Comparison of ENCODE assay signal across 13 mouse cellular contexts in the genomic region with DNA sequence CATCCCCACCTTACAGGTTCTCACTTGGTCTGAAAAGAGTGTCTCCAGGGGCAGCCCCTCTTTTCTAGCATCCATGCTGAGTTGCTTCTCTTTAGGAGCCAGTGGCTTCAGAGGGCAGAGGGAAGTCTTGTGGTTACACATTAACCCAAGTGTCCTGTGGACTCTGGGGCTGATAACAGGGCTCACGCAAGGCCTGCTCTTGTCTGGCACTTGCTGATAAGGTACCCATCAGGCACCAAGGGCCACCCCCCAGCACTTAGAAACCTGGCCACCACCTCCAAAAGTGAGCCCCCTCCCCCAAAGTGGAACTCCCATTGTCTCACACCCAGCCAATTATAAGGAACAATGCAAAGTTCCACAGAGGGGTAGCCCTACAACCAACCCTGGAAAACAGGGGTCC. TPM values are rescaled to one million over a fixed set of nuclear protein-coding genes. Genes with fewer than 3 reads are reported as not detected.
DNase-seq lines count a peak whose midpoint lies in the region; ATAC-seq lines count a peak whose summit lies in the region.
"Had no signal": no experiment of that assay in that cellular context is flagged by ENCODE, and none has a peak within 500 bp of the region (broad histone marks: within the 10 kb centered on the region; RNA-seq: fewer than 3 reads in every experiment).

No protein-coding gene starts in this region.

- no peak for ATAC-seq in kidney, embryonic 14.5 days (ENCODE audit: low FRiP score, low TSS enrichment)
- ATAC-seq in hematopoietic stem cell, adult 5-6 weeks (replicated peaks in 1 of 2; ENCODE audit: insufficient read depth in 1 of 2, low FRiP score in 2 of 2, low TSS enrichment in 1 of 2, low read depth in 1 of 2, poor library complexity in 2 of 2, severe bottlenecking in 2 of 2) = peak; percentile 48 to 54; a peak in 3 of 4 replicates

- H3K4me3 ChIP-seq in kidney, embryonic 14.5 days (ENCODE audit: low read length) = no peak overlapping the region
- H3K4me3 ChIP-seq: limb, embryonic 15.5 days had no signal

- H3K4me2 ChIP-seq in kidney, embryonic 14.5 days (replicated peaks; ENCODE audit: low read depth, low read length) = no peak overlapping the region
- H3K4me2 ChIP-seq: limb, embryonic 15.5 days had no signal

- no peaks in the 10 kb centered on the region for H3K9me3 ChIP-seq in kidney, embryonic 14.5 days (ENCODE audit: control insufficient read depth, low read length)
- H3K9me3 ChIP-seq: limb, embryonic 15.5 days had no signal

- no peaks in the 10 kb centered on the region for H3K4me1 ChIP-seq in kidney, embryonic 14.5 days (ENCODE audit: control insufficient read depth, insufficient read depth, low read length)
- H3K4me1 ChIP-seq: limb, embryonic 15.5 days had no signal

- intact Hi-C loops in left cerebral cortex, postnatal 36 days (cut with DNase I) = no loop called here

- 85% methylated on average over 1 of the region's 1 CpGs for WGBS in kidney, embryonic 14.5 days

- H3K27ac ChIP-seq in kidney, embryonic 14.5 days (ENCODE audit: low read depth, low read length) = no peak overlapping the region
- H3K27ac ChIP-seq: limb, embryonic 15.5 days had no signal

- no peak overlapping the region for H3K9ac ChIP-seq in kidney, embryonic 14.5 days (ENCODE audit: low read depth, low read length)
- H3K9ac ChIP-seq: limb, embryonic 15.5 days had no signal

- H3K36me3 ChIP-seq in kidney, embryonic 14.5 days (ENCODE audit: control insufficient read depth, insufficient read depth, low read length) = peaks cover 60% of the 10 kb centered on the region

- no peaks in the 10 kb centered on the region for H3K27me3 ChIP-seq in kidney, embryonic 14.5 days (ENCODE audit: control insufficient read depth, insufficient read depth, low read length)
- H3K27me3 ChIP-seq: limb, embryonic 15.5 days had no signal

- peak; percentile 58 for DNase-seq in kidney, adult 11 months
- DNase-seq in liver = peak; percentile 90
- peak; percentile 76 to 78 for DNase-seq in spleen, postnatal 4 days (ENCODE audit: low spot score in 2 of 2)
- DNase-seq in retina, embryonic 14.5 days (ENCODE audit: low spot score) = no peak
- DNase-seq in left cerebral cortex, postnatal 36 days (ENCODE audit: low spot score in 2 of 2) = no peak
- no peak for DNase-seq in urinary bladder, postnatal 36 days (ENCODE audit: low spot score in 2 of 2)
- DNase-seq: cerebellum, adult 11 months; retina, postnatal 1 day; thymus, postnatal 14 days had no signal

RNA-seq across cellular contexts. Expression of gene Tmem86b, which starts 1.0 kb away (rescaled TPM):
- 1.0 and 1.4 TPM in 2 replicates for polyA plus RNA-seq in kidney, embryonic 14.5 days (2014; fragmentation: Nextera tagmentation; extraction: Ambion mirVana)
- 22.0 and 22.8 TPM in 2 replicates for total RNA-seq in hematopoietic stem cell, adult 5-6 weeks (2017)
- 10 to 100 TPM; 10.0 to 16.8 TPM for total RNA-seq in left cerebral cortex, postnatal 36 days (2021)

RNA-seq across cellular contexts. Expression of gene Ptprh, which starts 26.4 kb away (rescaled TPM):
- 0.09 TPM in 1 of 2 replicates, not detected in the other for polyA plus RNA-seq in kidney, embryonic 14.5 days (2014; fragmentation: Nextera tagmentation; extraction: Ambion mirVana)
- total RNA-seq in hematopoietic stem cell, adult 5-6 weeks (2017) = not detected in 2 replicates
- total RNA-seq in left cerebral cortex, postnatal 36 days (2021) = under 1 TPM; 0.84 to 0.95 TPM
- total RNA-seq: monocyte, adult 5-6 weeks had no signal
- polyA plus RNA-seq: limb, embryonic 15.5 days had no signal

RNA-seq across cellular contexts. Expression of gene Ppp6r1, which starts 28.6 kb away (rescaled TPM):
- polyA plus RNA-seq in kidney, embryonic 14.5 days (2014; fragmentation: Nextera tagmentation; extraction: Ambion mirVana) = 8.3 and 10.2 TPM in 2 replicates
- 155 and 186 TPM in 2 replicates for total RNA-seq in hematopoietic stem cell, adult 5-6 weeks (2017)
- 100 to 1,000 TPM; 138 to 145 TPM for total RNA-seq in left cerebral cortex, postnatal 36 days (2021)

RNA-seq across cellular contexts. Expression of gene Hspbp1, which starts 54.7 kb away (rescaled TPM):
- polyA plus RNA-seq in kidney, embryonic 14.5 days (2014; fragmentation: Nextera tagmentation; extraction: Ambion mirVana) = 113 and 140 TPM in 2 replicates
- 19.0 and 25.2 TPM in 2 replicates for total RNA-seq in hematopoietic stem cell, adult 5-6 weeks (2017)
- 100 to 1,000 TPM; 100 to 106 TPM for total RNA-seq in left cerebral cortex, postnatal 36 days (2021)

Comparison
In these comparisons a context has a peak if more than half of its experiments do, and no peak if none do; other contexts are left out.
1. DNase-seq: peak in kidney, adult 11 months (single experiment), liver (single experiment) and spleen, postnatal 4 days (2 of 2); none in retina, embryonic 14.5 days (single experiment), left cerebral cortex, postnatal 36 days (0 of 2) and urinary bladder, postnatal 36 days (0 of 2).